Mouse (Mus musculus): ENCODE data around the gene Pxn.
A peak's percentile ranks its signal among the peaks of the same experiment; 100 is the strongest.

Gene Pxn

DNA sequence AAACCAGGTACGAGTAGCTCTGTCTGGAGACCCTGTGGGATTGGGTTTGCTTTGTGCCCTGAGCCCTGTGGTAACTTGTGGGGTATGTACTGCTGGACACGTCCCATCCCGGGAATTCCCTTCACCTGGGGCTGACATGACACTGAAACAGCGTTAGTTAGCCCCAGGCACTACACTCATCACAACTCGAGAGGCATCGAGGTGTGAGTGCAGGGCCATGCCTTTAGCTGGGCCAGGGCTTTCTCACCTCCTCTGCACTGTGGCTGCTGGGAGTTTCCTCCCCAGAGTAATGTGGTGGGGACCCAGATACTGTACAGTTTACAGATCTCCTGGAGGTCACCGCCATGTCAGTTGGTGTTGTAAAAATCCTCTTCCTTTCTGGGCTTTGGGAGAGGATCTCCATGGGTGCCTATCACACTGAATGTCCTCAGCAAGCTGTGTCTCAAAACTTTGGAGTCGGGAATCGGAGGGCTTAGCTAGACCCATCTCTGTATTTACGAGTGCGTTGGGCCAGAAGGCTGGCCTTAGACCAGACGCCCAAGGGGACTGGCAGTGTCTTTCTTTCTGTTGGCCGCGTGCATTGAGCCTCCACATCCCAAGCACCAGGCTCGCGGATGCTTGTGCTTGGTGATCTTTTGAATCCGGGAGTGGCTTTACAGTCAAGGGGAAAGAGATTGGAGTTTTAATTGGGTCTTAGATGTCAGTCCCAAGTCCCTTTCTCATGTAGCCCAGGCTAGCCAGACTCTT lies 20.2 kb downstream of the Pxn start:
- DNase-seq (ENCODE audit: low read depth, low spot score): no peak

DNA sequence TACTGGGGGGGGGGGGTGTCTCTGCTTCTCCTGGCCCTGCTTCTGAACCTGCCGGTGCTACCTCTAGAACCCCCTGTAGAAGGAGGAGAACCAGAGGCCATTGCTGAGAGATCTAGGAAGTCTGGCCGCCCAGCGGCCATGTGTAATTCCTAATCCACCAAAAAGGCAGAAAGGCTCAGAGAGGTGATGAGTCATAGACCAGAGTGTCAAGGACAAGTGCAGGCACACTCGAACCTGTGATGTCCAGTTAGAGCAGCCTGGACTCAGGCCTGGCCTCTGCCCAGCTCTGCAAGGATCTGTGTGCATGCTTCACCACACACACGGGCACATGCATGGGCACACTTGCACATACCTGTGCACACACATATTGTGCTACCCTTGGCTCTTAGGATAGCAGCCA lies 21.7 kb downstream of the Pxn start:
- peak; percentile 56 for DNase-seq (ENCODE audit: low read depth, low spot score)

DNA sequence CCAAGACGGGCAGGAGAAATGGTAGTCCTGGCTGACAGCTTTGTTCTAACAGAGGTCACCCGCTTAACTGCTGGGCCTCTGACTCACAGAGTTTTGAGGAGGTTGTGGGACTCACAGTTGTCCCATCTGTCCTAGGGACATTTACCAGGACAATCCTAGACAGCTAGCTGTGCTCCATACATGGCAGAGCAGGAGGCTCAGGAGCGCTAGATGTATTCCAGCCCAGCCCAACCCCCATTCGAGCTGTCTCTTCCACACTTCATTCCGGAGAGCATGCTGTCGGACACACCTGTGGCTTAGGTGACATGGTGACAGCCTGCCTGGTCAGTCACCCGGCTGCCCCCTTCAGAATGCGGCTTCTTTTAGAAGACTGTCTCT lies 22.9 kb downstream of the Pxn start:
- no peak for DNase-seq (ENCODE audit: low read depth, low spot score)

DNA sequence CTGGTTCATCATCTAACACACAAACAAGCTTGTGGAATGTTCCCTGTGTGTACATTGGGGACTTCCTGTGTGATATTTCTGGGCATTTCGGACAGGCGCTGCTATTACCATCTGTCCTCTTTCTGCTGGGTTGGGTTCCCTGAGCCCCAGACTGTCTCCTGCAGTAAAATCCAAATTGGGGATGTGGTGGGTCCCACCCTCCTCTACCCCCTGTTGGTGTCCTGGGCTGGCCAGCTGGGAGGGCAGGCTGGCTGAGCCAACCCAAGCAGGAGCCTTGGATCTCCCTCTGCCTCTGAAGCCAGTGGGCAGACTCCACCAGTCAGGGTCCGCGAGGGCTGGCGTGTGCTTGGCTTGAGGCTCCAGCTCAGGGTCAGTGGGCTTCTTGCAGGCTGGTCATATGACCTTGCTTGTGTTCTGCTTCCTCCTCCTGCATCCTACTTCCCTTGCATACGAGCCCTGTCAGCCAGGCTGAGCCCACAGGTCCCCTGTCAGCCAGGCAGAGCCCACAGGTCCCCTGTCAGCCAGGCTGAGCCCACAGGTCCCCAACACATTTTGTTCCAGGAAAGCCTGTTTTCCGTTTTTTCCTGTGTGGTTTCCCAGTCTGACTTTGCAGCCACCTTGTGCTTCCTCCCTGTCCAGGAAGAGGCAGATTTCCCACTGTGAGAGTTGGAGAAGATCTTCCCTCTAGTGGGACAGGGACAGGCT lies 23.4 kb downstream of the Pxn start:
- no peak for DNase-seq (ENCODE audit: low read depth, low spot score)

DNA sequence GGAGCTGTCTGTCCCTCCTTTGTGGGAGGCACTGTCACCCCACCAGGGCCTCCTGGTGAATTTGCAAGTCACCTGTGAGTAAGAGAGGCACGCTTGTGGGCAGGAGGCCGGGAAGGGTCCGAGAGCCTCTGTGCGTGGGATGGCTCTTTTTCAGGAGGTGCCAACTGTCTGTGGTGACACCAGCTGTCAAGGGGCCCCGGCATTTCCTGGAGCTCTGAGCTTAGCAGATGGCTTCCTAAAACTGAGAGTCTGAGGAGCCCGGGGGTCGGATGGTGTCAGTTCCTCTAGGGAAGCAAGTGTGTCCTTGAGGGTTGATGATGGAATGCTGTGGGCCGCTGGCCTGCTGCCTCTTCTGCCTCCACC lies 24.0 kb downstream of the Pxn start:
- DNase-seq (ENCODE audit: low read depth, low spot score): no peak

DNA sequence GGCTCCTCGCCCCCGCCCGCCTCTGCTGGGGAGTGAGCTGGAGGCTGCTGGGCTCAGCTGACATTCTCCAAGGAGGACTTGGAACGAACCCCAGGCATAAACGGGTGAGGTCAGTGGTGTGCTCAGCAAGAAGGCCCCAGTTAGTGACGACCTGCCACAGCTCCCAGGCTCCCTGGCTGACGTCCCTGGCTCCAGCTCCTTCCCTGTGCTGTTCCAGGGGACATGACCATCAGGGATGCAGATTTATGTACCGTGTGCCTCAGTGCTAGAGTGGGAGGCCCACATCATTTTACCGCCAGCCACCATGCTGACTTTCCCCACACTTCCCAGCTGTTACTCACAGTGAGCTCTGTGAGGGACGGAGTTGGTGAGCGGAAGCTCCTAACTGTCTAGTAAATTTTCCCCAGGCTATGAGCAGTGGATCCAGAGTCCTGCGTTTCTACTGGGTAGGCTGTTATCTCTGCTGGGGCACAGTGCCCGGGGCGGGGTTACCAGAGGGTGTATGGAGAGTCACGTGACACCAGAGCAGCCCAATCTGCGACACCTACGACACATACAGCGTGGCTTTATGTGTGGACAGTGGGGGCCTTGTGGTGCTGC lies 25.3 kb downstream of the Pxn start:
- peak; percentile 83 for DNase-seq (ENCODE audit: low read depth, low spot score)

DNA sequence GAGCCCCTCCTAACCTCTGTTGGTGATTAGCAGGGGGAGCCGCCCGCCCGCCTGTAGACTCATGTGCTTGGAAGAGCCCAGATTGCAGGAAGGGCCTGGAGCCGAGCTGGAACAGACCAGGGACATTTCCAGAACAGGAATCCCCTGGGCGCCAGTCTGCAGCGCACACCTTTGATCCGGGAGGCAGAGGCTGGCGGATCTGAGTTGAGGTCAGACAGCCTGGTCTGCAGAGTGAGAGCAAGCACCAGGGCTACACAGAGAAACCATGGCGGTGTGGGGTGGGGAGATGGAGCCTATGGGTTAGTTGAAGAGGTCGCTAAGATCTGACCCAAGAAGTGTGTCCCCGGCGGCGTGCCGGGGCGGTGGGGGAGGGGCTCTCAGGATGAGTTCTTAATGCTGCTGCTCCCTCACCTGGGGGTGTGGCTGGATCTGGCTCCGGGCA lies 27.8 kb downstream of the Pxn start:
- DNase-seq (ENCODE audit: low read depth, low spot score): peak; percentile 66

DNA sequence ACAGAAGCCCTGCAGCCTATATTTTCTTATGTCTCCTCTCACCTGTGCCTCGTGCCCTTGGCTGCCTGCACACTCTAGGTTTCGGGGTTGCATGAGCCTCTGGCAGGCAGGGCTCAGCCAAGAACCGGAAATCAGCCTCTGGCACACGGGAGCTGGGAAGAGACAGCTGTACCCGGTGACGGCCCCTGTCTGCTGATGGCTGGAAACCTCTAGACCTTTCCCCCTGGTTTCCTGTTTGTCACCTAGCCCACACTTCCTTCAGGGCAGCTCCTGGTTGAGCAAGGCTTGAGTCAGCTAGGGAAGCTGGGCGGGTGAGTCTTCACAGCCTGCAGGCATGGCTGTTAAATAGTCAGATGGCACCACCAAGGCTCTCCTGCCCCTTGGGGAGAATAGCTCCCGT lies 28.4 kb downstream of the Pxn start:
- peak; percentile 90 for DNase-seq (ENCODE audit: low read depth, low spot score)

DNA sequence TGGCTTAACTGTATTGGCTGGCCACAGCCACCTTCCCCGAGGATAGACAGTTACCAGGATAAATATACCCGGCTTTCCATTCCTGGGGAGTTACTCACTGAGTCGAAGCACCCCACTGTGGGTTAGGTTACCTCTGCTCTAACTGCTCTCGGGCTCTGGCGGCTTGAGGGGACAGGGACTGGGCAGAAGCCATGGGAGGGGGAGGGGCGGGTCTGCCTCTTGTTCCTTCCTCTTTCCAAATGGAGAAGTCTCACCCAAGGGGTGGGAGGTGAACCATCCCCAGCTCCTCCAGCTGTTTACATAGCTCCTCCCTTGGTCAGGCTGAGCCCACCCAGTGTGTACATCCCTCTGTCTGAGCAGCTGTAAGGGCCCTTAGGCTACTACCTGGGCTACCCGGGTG lies 29.2 kb downstream of the Pxn start:
- DNase-seq (ENCODE audit: low read depth, low spot score): peak; percentile 67

DNA sequence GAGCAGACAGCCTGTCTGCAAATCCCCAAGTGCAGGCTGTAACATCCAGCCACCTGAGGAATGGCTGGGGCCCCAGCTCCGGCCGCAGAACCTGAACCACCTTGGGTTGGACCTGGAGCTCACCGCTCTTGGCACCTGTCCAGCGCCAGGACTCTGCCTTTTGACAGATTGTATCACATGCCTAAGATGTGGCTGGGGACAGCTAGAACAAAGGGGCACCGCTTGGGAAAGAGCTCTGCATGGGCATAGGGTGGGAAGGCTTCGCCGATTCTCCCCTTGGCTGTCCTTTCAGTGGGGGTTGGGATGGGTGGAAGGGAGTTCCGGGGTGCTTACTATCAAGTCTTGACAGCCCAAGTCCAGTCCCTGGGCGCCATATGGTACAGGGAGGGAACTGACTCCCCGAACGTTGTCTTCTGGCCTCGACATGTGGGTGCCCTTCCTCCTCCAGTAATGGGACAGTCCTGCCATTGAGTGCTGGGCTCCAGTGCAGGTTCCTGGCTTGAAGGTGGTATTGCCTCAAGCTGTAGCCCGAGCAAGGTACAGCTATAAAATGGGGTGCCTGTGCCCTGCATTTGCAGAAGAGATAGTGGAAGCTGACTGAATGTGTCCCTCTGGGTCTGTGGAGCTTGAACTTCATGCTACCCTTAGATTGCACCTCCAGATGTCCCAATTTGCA lies 31.7 kb downstream of the Pxn start:
- DNase-seq (ENCODE audit: low read depth, low spot score): no peak

DNA sequence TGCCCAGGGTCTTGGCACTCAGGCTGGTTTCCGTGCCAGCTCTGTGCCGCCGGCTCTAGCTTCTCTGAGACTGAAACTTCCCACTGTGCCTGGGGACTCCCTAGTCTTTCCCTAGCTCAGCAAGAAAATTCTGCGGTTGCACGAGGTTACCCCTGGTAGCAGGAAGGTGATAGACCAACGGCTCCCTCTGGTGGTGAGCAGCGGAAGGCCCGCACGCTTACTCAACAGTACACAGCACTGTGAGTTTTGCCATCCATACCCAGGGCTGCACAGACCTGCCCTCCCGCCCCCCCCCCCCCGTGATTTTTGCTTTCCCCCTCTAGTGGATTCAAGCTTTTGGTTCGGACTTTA lies 32.2 kb downstream of the Pxn start:
- peak; percentile 96 for DNase-seq (ENCODE audit: low read depth, low spot score)

DNA sequence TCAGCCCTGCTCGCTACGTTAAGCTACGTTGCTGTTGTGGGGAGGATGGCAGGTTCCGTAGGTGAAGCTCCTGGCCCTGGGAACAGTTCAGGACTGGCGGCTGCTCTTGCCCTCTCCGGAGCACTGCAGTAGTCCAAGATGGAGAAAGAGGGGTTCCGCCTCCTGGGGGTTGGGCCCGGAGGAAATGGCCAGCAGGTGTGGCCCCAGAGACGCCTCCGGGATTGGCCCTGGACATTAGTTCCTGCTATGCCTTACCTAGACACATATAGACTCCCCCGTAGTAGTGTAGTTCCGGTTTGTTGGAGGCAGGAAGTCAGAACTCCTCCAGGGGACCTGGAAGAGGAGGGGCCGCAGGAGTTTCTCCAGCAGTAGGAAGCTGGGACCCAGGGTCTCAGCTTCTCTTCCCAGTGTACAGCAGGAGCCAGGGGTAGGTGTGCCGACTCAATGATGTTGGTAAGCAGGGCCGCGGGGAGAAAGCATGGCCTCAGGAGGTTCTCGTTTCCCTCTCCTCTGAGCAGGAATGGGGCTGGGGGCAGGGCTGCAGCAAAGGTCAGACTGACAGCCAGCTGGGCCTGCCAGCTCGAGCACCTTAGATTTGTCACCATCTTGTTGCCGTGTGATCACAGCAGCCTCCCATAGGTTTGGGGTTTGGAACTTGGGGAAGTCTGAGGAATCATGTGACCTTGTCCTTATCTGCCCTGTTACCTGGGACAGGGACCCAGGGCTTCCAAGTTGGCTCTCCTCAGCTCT lies 36.3 kb downstream of the Pxn start:
- DNase-seq (ENCODE audit: low read depth, low spot score): no peak

DNA sequence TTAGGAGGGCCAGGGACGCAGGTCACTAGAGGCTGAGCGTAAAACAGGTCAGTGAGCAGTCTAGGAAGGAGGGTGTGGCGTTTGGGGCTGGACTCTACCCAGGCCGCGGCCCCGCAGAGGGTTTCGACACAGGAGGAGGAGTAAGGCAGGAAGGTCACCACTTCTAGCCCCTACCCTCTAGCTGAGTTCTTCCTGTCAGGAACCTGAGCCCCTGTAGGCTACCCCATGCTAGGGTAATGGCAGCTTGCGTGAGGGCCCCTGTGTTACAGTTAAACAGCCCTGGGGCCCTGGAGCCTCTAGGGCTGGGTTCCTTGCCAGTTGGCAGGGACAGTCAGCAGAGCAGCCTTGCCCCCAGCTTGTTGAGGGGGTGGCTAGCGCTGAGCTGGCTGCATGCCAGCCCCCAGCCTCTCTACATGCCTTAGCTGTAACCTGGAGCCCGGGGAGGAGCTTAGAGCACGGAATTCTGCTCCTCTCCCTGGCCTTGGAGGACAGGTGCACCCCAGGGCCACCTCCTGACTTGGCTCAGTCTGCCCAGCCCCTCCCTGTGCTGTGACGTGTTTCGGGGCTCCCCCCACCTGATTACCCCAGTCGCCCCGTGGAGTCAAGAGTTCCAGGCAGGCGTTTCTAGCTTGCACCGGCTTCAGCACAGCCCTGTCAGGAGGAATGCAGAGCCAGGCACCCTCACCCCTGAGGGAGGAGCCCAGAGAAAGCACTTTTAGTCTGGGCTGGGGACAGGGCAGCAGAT lies 37.2 kb downstream of the Pxn start:
- peak; percentile 76 for DNase-seq (ENCODE audit: low read depth, low spot score)

DNA sequence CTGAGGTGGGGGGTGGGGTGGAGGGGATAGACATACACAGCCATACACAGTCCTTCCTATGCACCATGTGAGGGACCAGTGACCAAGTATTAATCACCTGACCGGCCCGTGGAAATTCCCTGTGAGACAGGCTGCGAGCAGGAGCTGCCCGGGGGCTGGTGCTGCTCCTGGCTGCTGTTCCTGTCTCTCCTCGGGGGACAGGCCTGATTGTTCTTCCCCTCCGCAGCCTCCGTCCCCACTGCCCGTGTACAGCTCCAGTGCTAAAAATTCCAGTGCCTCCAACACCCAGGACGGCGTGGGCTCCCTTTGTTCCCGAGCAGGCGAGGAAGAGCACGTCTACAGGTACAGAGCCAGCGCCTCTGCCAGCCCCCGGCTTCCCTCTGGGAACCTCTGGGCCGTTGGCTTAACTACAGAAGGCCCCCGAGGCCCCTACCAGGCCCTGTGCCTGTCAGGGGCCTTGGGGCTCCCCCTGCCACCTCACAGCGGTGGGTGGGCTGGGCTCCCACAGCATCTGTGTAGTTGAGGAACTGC lies 38.2 kb downstream of the Pxn start:
- DNase-seq (ENCODE audit: low read depth, low spot score): no peak

DNA sequence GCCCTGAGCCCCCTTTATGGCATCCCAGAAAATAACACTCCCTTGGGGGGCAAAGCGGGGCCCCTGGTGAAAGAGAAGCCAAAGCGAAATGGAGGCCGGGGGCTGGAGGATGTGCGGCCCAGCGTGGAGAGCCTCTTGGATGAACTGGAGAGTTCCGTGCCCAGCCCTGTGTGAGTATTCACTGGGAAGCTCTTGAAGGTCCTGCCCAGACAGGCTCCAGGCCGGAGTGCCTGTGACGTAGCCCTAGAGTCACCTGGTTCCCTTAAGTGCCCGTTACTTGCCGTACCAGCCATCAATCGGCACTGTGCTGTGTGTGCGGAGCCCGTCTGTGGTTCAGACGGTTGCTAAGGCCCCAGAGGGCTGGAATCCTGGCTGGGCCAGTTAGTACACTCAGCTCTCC lies 39.2 kb downstream of the Pxn start:
- no peak for DNase-seq (ENCODE audit: low read depth, low spot score)

DNA sequence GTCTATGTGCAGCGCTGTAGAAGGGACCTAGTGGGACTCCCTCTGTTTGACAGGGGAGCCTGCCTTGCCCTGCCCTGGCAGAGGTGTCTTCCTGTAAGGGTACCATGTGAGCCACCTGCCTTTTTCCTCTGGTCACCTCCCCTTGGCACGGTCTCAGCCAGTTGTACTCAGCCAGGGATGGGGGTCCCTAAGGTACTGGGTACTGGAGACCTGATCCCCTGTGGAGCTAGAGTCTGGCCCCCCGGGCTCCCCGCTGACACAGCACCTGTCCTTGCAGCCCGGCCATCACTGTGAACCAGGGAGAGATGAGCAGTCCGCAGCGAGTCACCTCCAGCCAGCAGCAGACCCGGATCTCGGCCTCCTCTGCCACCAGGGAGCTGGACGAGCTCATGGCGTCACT lies 40.1 kb downstream of the Pxn start:
- no peak for DNase-seq (ENCODE audit: low read depth, low spot score)

DNA sequence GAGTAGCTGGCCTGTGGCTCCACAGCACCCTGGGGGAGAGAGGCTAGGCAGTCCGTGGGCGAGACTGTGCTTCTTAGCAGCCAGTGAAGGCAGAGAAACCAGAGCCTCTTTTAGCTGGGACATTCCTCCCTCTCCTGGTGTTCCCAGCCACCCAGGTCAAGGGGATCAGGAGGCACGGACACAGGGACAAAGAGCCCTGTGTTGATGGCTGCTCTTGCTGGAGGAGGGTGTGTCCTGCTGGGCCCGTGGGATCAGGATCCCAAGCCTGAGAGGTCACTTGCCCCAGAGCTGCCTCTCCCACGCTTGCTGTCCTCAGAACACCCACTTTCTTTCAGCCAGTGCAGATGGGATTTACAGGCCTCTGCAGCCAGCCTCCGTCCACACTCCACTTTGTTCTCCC lies 40.5 kb downstream of the Pxn start:
- DNase-seq (ENCODE audit: low read depth, low spot score): no peak

DNA sequence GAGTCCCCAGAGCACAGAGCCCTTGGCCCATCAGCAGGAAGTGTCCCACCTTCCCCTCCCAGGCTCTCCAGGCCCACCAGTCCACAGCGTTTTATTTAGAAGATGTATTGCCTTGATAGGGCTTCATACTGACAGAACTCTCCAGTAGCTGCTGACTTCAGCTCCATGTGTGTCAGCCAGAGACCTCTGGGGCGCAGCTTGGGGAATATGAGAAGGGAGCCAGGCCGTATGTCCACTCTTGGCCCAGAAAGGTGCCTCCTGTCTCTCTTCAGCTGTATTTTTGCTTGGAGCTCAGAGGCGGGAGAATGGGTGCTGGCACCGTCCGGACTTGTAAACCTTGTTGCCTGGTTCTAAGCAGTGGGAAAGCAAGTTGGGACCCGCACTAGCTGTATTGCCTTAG lies 40.9 kb downstream of the Pxn start:
- DNase-seq (ENCODE audit: low read depth, low spot score): no peak

DNA sequence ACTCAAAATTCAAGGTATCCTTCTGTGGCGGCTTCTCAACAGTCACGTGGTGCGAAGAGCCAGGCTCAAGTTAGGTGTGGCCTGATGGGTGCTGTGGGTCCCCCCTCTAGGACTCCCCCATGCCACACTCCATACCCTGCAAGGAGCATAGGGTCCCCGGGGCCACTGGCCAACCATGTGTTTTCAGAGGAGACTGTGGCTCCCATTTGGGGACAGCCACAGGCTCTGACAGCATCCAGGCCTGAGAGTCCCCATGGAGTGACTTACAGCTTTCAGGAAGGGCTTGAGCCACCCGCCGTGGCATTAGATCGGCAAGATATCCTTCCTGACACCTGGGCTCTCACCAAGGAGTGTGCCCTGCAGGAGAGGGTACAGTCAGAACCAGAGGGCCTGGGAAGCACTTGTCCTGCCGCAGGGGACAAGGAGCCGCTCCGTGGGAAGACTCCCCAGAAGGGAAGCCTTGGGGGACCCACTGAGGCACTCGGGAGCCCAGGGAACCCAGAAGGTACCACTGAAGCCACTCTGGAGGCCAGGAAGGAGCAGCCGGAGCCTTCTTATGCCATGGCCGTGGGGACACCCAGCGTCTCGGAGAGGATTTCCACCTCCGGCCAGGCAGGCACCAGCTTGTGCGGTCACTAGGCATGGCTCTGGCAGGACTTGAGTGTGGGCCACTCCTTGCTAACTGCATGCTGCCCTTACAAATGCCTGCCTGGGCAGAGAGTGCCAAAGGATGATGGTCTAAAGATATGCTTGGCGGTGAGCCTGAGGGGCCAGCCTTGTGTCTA lies 42.2 kb downstream of the Pxn start:
- DNase-seq (ENCODE audit: low read depth, low spot score): no peak

DNA sequence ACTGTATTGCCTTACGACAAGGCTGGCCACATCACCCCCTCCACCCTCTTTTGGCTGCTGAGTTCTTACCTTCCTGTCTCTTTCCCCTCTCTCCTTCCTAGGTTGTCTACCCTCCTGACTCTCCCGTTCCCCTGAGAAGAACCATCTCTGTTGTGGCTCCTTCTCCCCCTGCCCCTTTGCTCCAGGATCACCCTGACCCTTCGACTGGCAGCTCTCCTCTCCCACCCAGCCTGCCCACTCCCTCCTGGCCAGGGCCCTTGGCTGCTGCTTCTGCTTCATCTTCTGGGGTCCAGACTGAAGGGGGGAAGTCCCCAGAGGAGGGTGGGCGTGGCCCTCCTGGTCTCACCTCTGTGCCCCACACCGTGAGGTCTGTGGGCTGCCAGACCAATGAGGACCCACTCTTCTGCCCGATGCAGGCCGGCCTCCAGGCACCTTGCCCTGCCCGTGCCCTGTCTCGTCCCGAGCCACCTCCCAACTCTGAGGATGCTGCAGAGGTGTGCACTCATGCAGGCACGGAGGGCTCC lies 44.1 kb downstream of the Pxn start:
- no peak for DNase-seq (ENCODE audit: low read depth, low spot score)
